Mouse (Mus musculus) ES-E14 (cell line): ENCODE results near the gene Sec23b. TPM values are rescaled to one million over a fixed set of nuclear protein-coding genes. Genes with fewer than 3 reads are reported as not detected.

Experiments used
- DNase-seq: peaks from one replicate; pipeline ENCODE4 v3.0.0-alpha.2; 2013; ENCODE audit warnings: low read depth, low spot score
- H3K27ac ChIP-seq: 2 replicates; pipeline ENCODE4 v1.5.1; 2012; ENCODE audit warnings: low read depth, mild to moderate bottlenecking, low read length, moderate library complexity, mixed read lengths; ENCODE audit not compliant: poor library complexity, insufficient read depth, severe bottlenecking
- H3K36me3 ChIP-seq: 2 replicates; pipeline ENCODE4 v1.6.1; 2012; ENCODE audit warnings: mild to moderate bottlenecking, low read length, moderate library complexity, mixed read lengths; ENCODE audit not compliant: control insufficient read depth, poor library complexity, insufficient read depth, severe bottlenecking
- H3K4me1 ChIP-seq, 2 experiments: fragments of 150-350 bp in 1 of 2; sonication (generic) in 1 of 2; 2 replicates each; pipeline ENCODE4 v1.6.1; 2012; ENCODE audit warnings: low read length in 2 of 2, mild to moderate bottlenecking in 1 of 2, mixed read lengths in 1 of 2; ENCODE audit not compliant: control insufficient read depth in 2 of 2, insufficient read depth in 2 of 2, poor library complexity in 1 of 2
- H3K4me3 ChIP-seq, 2 experiments: fragments of 150-350 bp in 1 of 2; sonication (generic) in 1 of 2; 2 replicates each; pipeline ENCODE4 v1.5.1; 2012; ENCODE audit warnings: low read length in 2 of 2, low read depth in 1 of 2, mild to moderate bottlenecking in 1 of 2, mixed read lengths in 1 of 2; ENCODE audit not compliant: insufficient read depth in 1 of 2, poor library complexity in 1 of 2, severe bottlenecking in 1 of 2
- H3K9ac ChIP-seq: 2 replicates; pipeline ENCODE4 v1.6.1; 2012; ENCODE audit warnings: low read depth, mild to moderate bottlenecking, low read length, mixed read lengths; ENCODE audit not compliant: poor library complexity, insufficient read depth, severe bottlenecking
- H3K9me3 ChIP-seq: fragments of 150-350 bp; sonication (generic); 2 replicates; pipeline ENCODE4 v1.6.1; 2012; ENCODE audit warnings: low read depth, mild to moderate bottlenecking, low read length; ENCODE audit not compliant: control insufficient read depth, insufficient read depth
- CHD2 ChIP-seq: IDR thresholded peaks from 2 replicates; pipeline ENCODE4 v1.6.1; 2014; ENCODE audit warnings: mild to moderate bottlenecking, low read depth, low read length, inconsistent platforms
- HCFC1 ChIP-seq: IDR thresholded peaks from 2 replicates; pipeline ENCODE4 v1.6.1; 2012; ENCODE audit warnings: low read length, inconsistent platforms, borderline replicate concordance; ENCODE audit not compliant: insufficient read depth
- MAFK ChIP-seq: IDR thresholded peaks from 2 replicates; pipeline ENCODE4 v1.6.1; 2014; ENCODE audit warnings: mild to moderate bottlenecking, low read depth, low read length, inconsistent platforms; ENCODE audit not compliant: insufficient read depth
- ZC3H11A ChIP-seq: IDR thresholded peaks from 2 replicates; pipeline ENCODE4 v1.6.1; 2012; ENCODE audit warnings: low read depth, mild to moderate bottlenecking, inconsistent platforms, low read length, borderline replicate concordance
- ZNF384 ChIP-seq: IDR thresholded peaks from 2 replicates; pipeline ENCODE4 v1.6.1; 2012; ENCODE audit warnings: low read depth, low read length, inconsistent platforms
- in situ Hi-C, 2 experiments: fragments of 600-800 bp; cut with MboI; formaldehyde crosslinking; loops; one replicate each; pipeline ENCODE4 v1.15.1; 2025; ENCODE audit warnings: low sequenced_read_pairs in 2 of 2, inconsistent platforms in 1 of 2; ENCODE audit not compliant: unreplicated experiment in 2 of 2
- total RNA-seq: library from RNA; depleted of rRNA; stranded (reverse); fragments of 300-350 nt; gene quantifications from 2 replicates; pipeline ENCODE4 v1.2.3, GENCODE M21; 2012

The Sec23b gene
- total RNA-seq, 1 experiment, result 95.8 TPM

DNA sequence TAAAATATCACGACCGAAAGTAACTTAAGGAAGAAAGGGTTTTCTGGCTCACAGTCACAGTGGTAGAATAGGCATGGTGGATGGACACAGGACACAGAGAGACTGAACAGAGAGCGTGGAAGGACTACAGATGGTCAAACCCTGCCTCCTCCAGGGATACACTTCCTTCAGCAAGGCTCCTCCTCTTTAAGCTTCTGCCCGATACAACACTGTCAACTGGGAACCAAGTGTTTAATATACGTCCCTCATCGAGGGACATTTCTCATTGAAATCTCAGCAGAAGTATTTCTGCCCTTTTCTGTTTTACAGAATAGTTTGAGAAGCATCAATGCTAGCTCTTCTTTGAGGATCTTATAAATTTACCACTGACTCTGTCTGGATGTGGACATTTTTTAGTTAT is 57.9 kb downstream of the Sec23b start:
- no peak for TF ChIP-seq HCFC1
- no peak for TF ChIP-seq CHD2
- no peak for TF ChIP-seq ZC3H11A
- TF ChIP-seq ZNF384, result no peak
- TF ChIP-seq MAFK, result no peak
- Histone ChIP-seq H3K27ac (no peak overlapping the region), H3K9ac (no peak overlapping the region), H3K36me3 (no peaks in the 10 kb centered on the region), H3K4me3 (no peak overlapping the region), H3K4me1 (no peaks in the 10 kb centered on the region), H3K9me3 (no peaks in the 10 kb centered on the region)
- no peak for DNase-seq
- in situ Hi-C loops, result no loop called here

GRCm38 (mm10) chr2:144617074-144617874 is 61.2 kb downstream of the Sec23b start:
- H3K4me1 ChIP-seq, result no peaks in the 10 kb centered on the region
- TF ChIP-seq ZNF384, result no peak
- TF ChIP-seq CHD2, result no peak
- no peak for TF ChIP-seq MAFK
- TF ChIP-seq ZC3H11A, result no peak
- no peak for TF ChIP-seq HCFC1
- no peak overlapping the region for H3K27ac ChIP-seq
- peaks cover 2% of the 10 kb centered on the region; the same call in 1 of the 2 replicates for H3K36me3 ChIP-seq
- in situ Hi-C loops, result no loop called here
- H3K4me3 ChIP-seq, result no peak overlapping the region
- no peaks in the 10 kb centered on the region for H3K9me3 ChIP-seq
- no peak overlapping the region for H3K9ac ChIP-seq
- no peak for DNase-seq

DNA sequence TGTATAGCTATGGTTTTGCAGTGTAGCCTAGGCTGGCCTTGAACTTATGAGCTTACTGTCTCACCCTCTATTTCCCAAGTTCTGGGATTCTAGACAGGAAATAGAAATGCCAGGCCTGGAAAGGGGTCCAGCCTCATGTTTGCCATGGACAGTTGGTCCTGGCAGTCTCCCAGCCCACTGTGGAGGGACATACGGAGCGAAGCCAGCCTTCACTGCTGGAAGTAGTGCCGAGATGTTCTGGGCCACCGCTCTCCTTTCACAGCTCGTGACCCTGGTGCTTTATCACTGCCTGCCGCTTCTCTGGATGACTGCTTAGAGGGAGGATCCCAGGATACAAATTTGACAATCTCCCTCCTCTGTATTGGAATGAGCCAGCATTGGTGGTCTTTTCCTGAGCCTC is 65.5 kb downstream of the Sec23b start:
- no peak overlapping the region for H3K4me3 ChIP-seq
- no peak for TF ChIP-seq HCFC1
- no peak for TF ChIP-seq ZNF384
- no peak for TF ChIP-seq CHD2
- TF ChIP-seq ZC3H11A, result no peak
- no peak for TF ChIP-seq MAFK
- no peaks in the 10 kb centered on the region for H3K9me3 ChIP-seq
- peaks cover 2% of the 10 kb centered on the region; the same call in 1 of the 2 replicates for H3K36me3 ChIP-seq
- no peak overlapping the region for H3K27ac ChIP-seq
- no peak for DNase-seq
- H3K9ac ChIP-seq, result no peak overlapping the region
- in situ Hi-C loops, result no loop called here
- no peaks in the 10 kb centered on the region for H3K4me1 ChIP-seq

- no peak overlapping the region; the same call in 1 of the 2 replicates for H3K27ac ChIP-seq
- H3K36me3 ChIP-seq, result peaks cover 2% of the 10 kb centered on the region; the same call in 1 of the 2 replicates
- in situ Hi-C loops, result no loop called here
- H3K9ac ChIP-seq, result no peak overlapping the region
- no peaks in the 10 kb centered on the region for H3K4me1 ChIP-seq
- no peak for TF ChIP-seq CHD2
- TF ChIP-seq ZC3H11A, result no peak
- TF ChIP-seq MAFK, result no peak
- no peak for TF ChIP-seq ZNF384
- no peak for TF ChIP-seq HCFC1
- H3K4me3 ChIP-seq, result no peak overlapping the region
- no peaks in the 10 kb centered on the region for H3K9me3 ChIP-seq
- no peak for DNase-seq
Measured at GRCm38 (mm10) chr2:144633551-144633950, 77.5 kb downstream of the Sec23b start.
